Mouse (Mus musculus): ENCODE measurements around the gene Hes2.

The Hes2 gene

GRCm38 (mm10) chr4:152186205-152187082 lies 27.8 kb downstream of the Hes2 start:
- DNase-seq (ENCODE audit: low spot score) = no peak

- DNase-seq (ENCODE audit: low spot score) = no peak
Observed at GRCm38 (mm10) chr4:152187142-152187541, 28.5 kb downstream of the Hes2 start.

GRCm38 (mm10) chr4:152188651-152189050 lies 30.0 kb downstream of the Hes2 start:
- no peak for DNase-seq (ENCODE audit: low spot score)

- no peak for DNase-seq (ENCODE audit: low spot score)
Observed at GRCm38 (mm10) chr4:152189071-152189470, 30.4 kb downstream of the Hes2 start.

- no peak for DNase-seq (ENCODE audit: low spot score)
Observed at GRCm38 (mm10) chr4:152189691-152190090, 31.0 kb downstream of the Hes2 start.

- no peak for DNase-seq (ENCODE audit: low spot score)
Observed at GRCm38 (mm10) chr4:152190096-152190653, 31.5 kb downstream of the Hes2 start.

GRCm38 (mm10) chr4:152190701-152191100 lies 32.0 kb downstream of the Hes2 start:
- DNase-seq (ENCODE audit: low spot score) = no peak

- no peak for DNase-seq (ENCODE audit: low spot score)
Observed at GRCm38 (mm10) chr4:152192569-152192968, 33.9 kb downstream of the Hes2 start.

- no peak for DNase-seq (ENCODE audit: low spot score)
Observed at GRCm38 (mm10) chr4:152194476-152195175, 36.0 kb downstream of the Hes2 start.

- no peak for DNase-seq (ENCODE audit: low spot score)
Observed at GRCm38 (mm10) chr4:152196276-152196675, 37.6 kb downstream of the Hes2 start.

GRCm38 (mm10) chr4:152197545-152197944 lies 38.9 kb downstream of the Hes2 start:
- DNase-seq (ENCODE audit: low spot score) = no peak

GRCm38 (mm10) chr4:152199617-152200016 lies 41.0 kb downstream of the Hes2 start:
- no peak for DNase-seq (ENCODE audit: low spot score)

- DNase-seq (ENCODE audit: low spot score) = no peak
Observed at GRCm38 (mm10) chr4:152201492-152201891, 42.8 kb downstream of the Hes2 start.

GRCm38 (mm10) chr4:152202418-152202817 lies 43.8 kb downstream of the Hes2 start:
- no peak for DNase-seq (ENCODE audit: low spot score)

- DNase-seq (ENCODE audit: low spot score) = no peak
Observed at GRCm38 (mm10) chr4:152202905-152203304, 44.2 kb downstream of the Hes2 start.

GRCm38 (mm10) chr4:152204663-152205062 lies 46.0 kb downstream of the Hes2 start:
- DNase-seq (ENCODE audit: low spot score) = no peak

GRCm38 (mm10) chr4:152206199-152206598 lies 47.5 kb downstream of the Hes2 start:
- no peak for DNase-seq (ENCODE audit: low spot score)

GRCm38 (mm10) chr4:152209623-152210022 lies 51.0 kb downstream of the Hes2 start:
- peak; percentile 51 for DNase-seq (ENCODE audit: low spot score)

Measured in embryo, embryonic 10 days (tissue).